Comparison of ENCODE assay signal across 11 mouse cellular contexts in the genomic region with DNA sequence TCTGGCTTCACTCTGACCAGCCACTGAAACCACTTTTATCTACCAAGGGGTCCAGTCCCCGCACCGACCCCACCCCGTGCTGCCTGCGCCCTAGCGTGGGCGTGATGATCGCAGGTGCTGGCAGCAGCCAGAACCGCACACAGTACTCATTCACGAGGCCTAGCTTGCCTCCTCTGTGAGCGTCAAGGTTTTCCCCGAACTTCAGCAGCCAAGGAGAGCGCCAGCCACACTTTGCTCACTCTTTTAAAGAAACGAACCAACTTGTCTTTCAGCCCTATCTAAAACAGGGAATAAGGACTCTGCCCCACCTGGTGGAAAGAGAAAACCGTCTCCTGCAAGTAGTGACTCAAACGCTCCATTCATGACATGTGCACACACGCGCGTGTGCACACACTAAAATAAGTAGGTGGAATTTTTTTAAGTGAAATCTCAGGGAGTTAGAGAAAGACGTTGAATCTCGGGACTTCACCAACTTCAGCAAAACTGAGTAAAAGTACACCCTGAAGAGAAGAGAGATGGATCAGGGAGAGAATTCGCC. TPM values are rescaled to one million over a fixed set of nuclear protein-coding genes. Genes with fewer than 3 reads are reported as not detected.
DNase-seq lines count a peak whose midpoint lies in the region; ATAC-seq lines count a peak whose summit lies in the region.
"Had no signal": no experiment of that assay in that cellular context is flagged by ENCODE, and none has a peak within 500 bp of the region (broad histone marks: within the 10 kb centered on the region; RNA-seq: fewer than 3 reads in every experiment).

No protein-coding gene starts in this region.

- peak overlapping the region in 1 of 2 experiments; percentile 62; a peak in 1 of 4 replicates for H3K4me3 ChIP-seq in heart, embryonic 14.5 days (ENCODE audit: control insufficient read depth in 1 of 2, insufficient read depth in 1 of 2, low read depth in 1 of 2, low read length in 2 of 2)
- 0 out of 2 replicates have a peak overlapping the region, but pooled peaks have one; percentile 48 for H3K4me3 ChIP-seq in midbrain, embryonic 13.5 days (replicated peaks)
- H3K4me3 ChIP-seq in midbrain, embryonic 14.5 days (replicated peaks; ENCODE audit: low read depth, low read length): no peak overlapping the region
- H3K4me3 ChIP-seq in hindbrain, embryonic 14.5 days (replicated peaks; ENCODE audit: low read length): no peak overlapping the region
- no peak overlapping the region for H3K4me3 ChIP-seq in stomach, embryonic 14.5 days (ENCODE audit: low read depth, low read length)

- no peak overlapping the region for H3K27ac ChIP-seq in heart, embryonic 14.5 days (replicated peaks in 1 of 2; ENCODE audit: control insufficient read depth in 1 of 2, insufficient read depth in 1 of 2, low read depth in 2 of 2, low read length in 2 of 2)
- H3K27ac ChIP-seq in midbrain, embryonic 13.5 days: no peak overlapping the region
- no peak overlapping the region for H3K27ac ChIP-seq in midbrain, embryonic 14.5 days (replicated peaks; ENCODE audit: low read depth, low read length)
- H3K27ac ChIP-seq in hindbrain, embryonic 14.5 days: no peak overlapping the region
- H3K27ac ChIP-seq in stomach, embryonic 14.5 days (ENCODE audit: low read length): no peak overlapping the region

- no peaks in the 10 kb centered on the region for H3K9me3 ChIP-seq in heart, embryonic 14.5 days (ENCODE audit: control insufficient read depth, low read length)
- H3K9me3 ChIP-seq in midbrain, embryonic 13.5 days: no peaks in the 10 kb centered on the region
- no peaks in the 10 kb centered on the region for H3K9me3 ChIP-seq in midbrain, embryonic 14.5 days (ENCODE audit: control insufficient read depth, low read length)
- no peaks in the 10 kb centered on the region for H3K9me3 ChIP-seq in hindbrain, embryonic 14.5 days (ENCODE audit: control insufficient read depth, low read length)
- H3K9me3 ChIP-seq in stomach, embryonic 14.5 days (ENCODE audit: control insufficient read depth, low read depth, low read length): no peaks in the 10 kb centered on the region

- no peak overlapping the region for H3K9ac ChIP-seq in heart, embryonic 14.5 days (ENCODE audit: low read length)
- no peak overlapping the region for H3K9ac ChIP-seq in midbrain, embryonic 13.5 days (replicated peaks)
- no peak overlapping the region for H3K9ac ChIP-seq in midbrain, embryonic 14.5 days (replicated peaks; ENCODE audit: low read length)
- H3K9ac ChIP-seq in hindbrain, embryonic 14.5 days: no peak overlapping the region
- no peak overlapping the region for H3K9ac ChIP-seq in stomach, embryonic 14.5 days (replicated peaks; ENCODE audit: low read depth, low read length)

- peaks cover 9 to 10% of the 10 kb centered on the region in 2 experiments; a peak in 3 of 4 replicates for H3K4me1 ChIP-seq in heart, embryonic 14.5 days (ENCODE audit: control insufficient read depth in 2 of 2, insufficient read depth in 2 of 2, low read length in 2 of 2)
- peaks cover 21% of the 10 kb centered on the region for H3K4me1 ChIP-seq in midbrain, embryonic 13.5 days (replicated peaks)
- H3K4me1 ChIP-seq in midbrain, embryonic 14.5 days (ENCODE audit: control insufficient read depth, insufficient read depth, low read length): peaks cover 10% of the 10 kb centered on the region; the same call in 1 of the 2 replicates
- H3K4me1 ChIP-seq in hindbrain, embryonic 14.5 days (replicated peaks; ENCODE audit: control insufficient read depth, insufficient read depth, low read length): peaks cover 7% of the 10 kb centered on the region; the same call in 1 of the 2 replicates
- peaks cover 13% of the 10 kb centered on the region; the same call in 1 of the 2 replicates for H3K4me1 ChIP-seq in stomach, embryonic 14.5 days (ENCODE audit: control insufficient read depth, insufficient read depth, low read length)

- no peak for DNase-seq in heart, adult 9 months (ENCODE audit: low spot score in 2 of 2)
- DNase-seq in midbrain, embryonic 14.5 days: no peak
- DNase-seq in hindbrain, embryonic 14.5 days (ENCODE audit: low spot score): no peak
- no peak for DNase-seq in left cerebral cortex, adult 8-10 months (ENCODE audit: low spot score in 2 of 2)
- DNase-seq in layer of hippocampus, postnatal 14 days (ENCODE audit: low spot score in 2 of 2): no peak
- DNase-seq: cerebellum, adult 18-20 months had no signal

- peak overlapping the region; percentile 93; the same call in 1 of the 2 replicates for H3K4me2 ChIP-seq in heart, embryonic 14.5 days (ENCODE audit: low read length)
- H3K4me2 ChIP-seq in midbrain, embryonic 13.5 days (replicated peaks): no peak overlapping the region
- H3K4me2 ChIP-seq in midbrain, embryonic 14.5 days (ENCODE audit: low read length): no peak overlapping the region
- H3K4me2 ChIP-seq in hindbrain, embryonic 14.5 days (replicated peaks): peak overlapping the region; percentile 74; the same call in 1 of the 2 replicates
- 0 out of 2 replicates have a peak overlapping the region, but pooled peaks have one; percentile 96 for H3K4me2 ChIP-seq in stomach, embryonic 14.5 days (replicated peaks; ENCODE audit: low read depth, low read length)

- 48% methylated on average over 21 of the region's 21 CpGs for WGBS in heart, embryonic 14.5 days
- 32% methylated on average over 21 of the region's 21 CpGs for WGBS in midbrain, embryonic 13.5 days
- 33% methylated on average over 21 of the region's 21 CpGs for WGBS in midbrain, embryonic 14.5 days
- 36% methylated on average over 21 of the region's 21 CpGs for WGBS in hindbrain, embryonic 14.5 days
- 39% methylated on average over 21 of the region's 21 CpGs for WGBS in stomach, embryonic 14.5 days

- H3K27me3 ChIP-seq in heart, embryonic 14.5 days (ENCODE audit: control insufficient read depth, insufficient read depth, low read length): peaks cover 37% of the 10 kb centered on the region
- peaks cover 62% of the 10 kb centered on the region for H3K27me3 ChIP-seq in midbrain, embryonic 13.5 days
- H3K27me3 ChIP-seq in midbrain, embryonic 14.5 days (ENCODE audit: control insufficient read depth, insufficient read depth, low read length): peaks cover 40% of the 10 kb centered on the region
- H3K27me3 ChIP-seq in hindbrain, embryonic 14.5 days (ENCODE audit: control insufficient read depth, insufficient read depth, low read length): peaks cover 44% of the 10 kb centered on the region
- H3K27me3 ChIP-seq in stomach, embryonic 14.5 days (ENCODE audit: control insufficient read depth, insufficient read depth, low read length): 0 out of 2 replicates have a peak, but pooled peaks cover 3% of the 10 kb centered on the region

- H3K36me3 ChIP-seq in heart, embryonic 14.5 days (ENCODE audit: control insufficient read depth, insufficient read depth, low read length): no peaks in the 10 kb centered on the region
- no peaks in the 10 kb centered on the region for H3K36me3 ChIP-seq in midbrain, embryonic 13.5 days
- no peaks in the 10 kb centered on the region for H3K36me3 ChIP-seq in midbrain, embryonic 14.5 days (ENCODE audit: control insufficient read depth, insufficient read depth, low read length)
- H3K36me3 ChIP-seq in hindbrain, embryonic 14.5 days (replicated peaks; ENCODE audit: control insufficient read depth, insufficient read depth): no peaks in the 10 kb centered on the region
- H3K36me3 ChIP-seq in stomach, embryonic 14.5 days (ENCODE audit: control insufficient read depth, insufficient read depth, low read length): no peaks in the 10 kb centered on the region

- no peak for ATAC-seq in heart, embryonic 14.5 days (ENCODE audit: insufficient number of reproducible peaks, insufficient read depth, low FRiP score, low read depth)
- ATAC-seq in midbrain, embryonic 13.5 days: no peak
- no peak for ATAC-seq in midbrain, embryonic 14.5 days (ENCODE audit: low FRiP score, low TSS enrichment)
- ATAC-seq in hindbrain, embryonic 14.5 days (ENCODE audit: low FRiP score): no peak
- ATAC-seq in stomach, embryonic 14.5 days (ENCODE audit: insufficient number of reproducible peaks, insufficient read depth, low FRiP score, low read depth): no peak

RNA-seq across cellular contexts. Expression of gene Fam89a, which starts 0.8 kb away (rescaled TPM):
- polyA plus RNA-seq in heart, embryonic 14.5 days (2014; fragmentation: Nextera tagmentation; extraction: Ambion mirVana): 1.2 and 1.7 TPM in 2 replicates
- polyA plus RNA-seq in midbrain, embryonic 13.5 days (2015; fragmentation: Nextera tagmentation; extraction: Ambion mirVana): 0.40 and 0.43 TPM in 2 replicates
- 0.21 and 0.32 TPM in 2 replicates for polyA plus RNA-seq in midbrain, embryonic 14.5 days (2014; fragmentation: Nextera tagmentation; extraction: Ambion mirVana)
- polyA plus RNA-seq in hindbrain, embryonic 14.5 days (2014; fragmentation: Nextera tagmentation; extraction: Ambion mirVana): 1.0 and 1.2 TPM in 2 replicates
- 6.1 and 6.4 TPM in 2 replicates for polyA plus RNA-seq in stomach, embryonic 14.5 days (2014; fragmentation: Nextera tagmentation; extraction: Ambion mirVana)
- total RNA-seq in left cerebral cortex, adult 8-10 months (2022): 1 to 10 TPM in 2 of 4 experiments, under 1 TPM in 2; 0.28 to 1.6 (median 0.83) TPM
- total RNA-seq in layer of hippocampus, postnatal 14 days (2021): under 1 TPM; 0.67 to 0.97 TPM
- total RNA-seq: hematopoietic stem cell, adult 5-6 weeks had no signal

RNA-seq across cellular contexts. Expression of gene Arv1, which starts 30.5 kb away (rescaled TPM):
- 14.0 and 17.3 TPM in 2 replicates for polyA plus RNA-seq in heart, embryonic 14.5 days (2014; fragmentation: Nextera tagmentation; extraction: Ambion mirVana)
- 32.6 and 33.3 TPM in 2 replicates for polyA plus RNA-seq in midbrain, embryonic 13.5 days (2015; fragmentation: Nextera tagmentation; extraction: Ambion mirVana)
- 36.1 and 39.0 TPM in 2 replicates for polyA plus RNA-seq in midbrain, embryonic 14.5 days (2014; fragmentation: Nextera tagmentation; extraction: Ambion mirVana)
- polyA plus RNA-seq in hindbrain, embryonic 14.5 days (2014; fragmentation: Nextera tagmentation; extraction: Ambion mirVana): 32.0 and 32.7 TPM in 2 replicates
- polyA plus RNA-seq in stomach, embryonic 14.5 days (2014; fragmentation: Nextera tagmentation; extraction: Ambion mirVana): 25.0 and 27.9 TPM in 2 replicates
- 10 to 100 TPM; 11.4 to 13.0 (median 11.6) TPM for total RNA-seq in left cerebral cortex, adult 8-10 months (2022)
- 10 to 100 TPM; 11.3 to 13.3 TPM for total RNA-seq in layer of hippocampus, postnatal 14 days (2021)

RNA-seq across cellular contexts. Expression of gene Ttc13, which starts 30.6 kb away (rescaled TPM):
- 30.5 and 34.1 TPM in 2 replicates for polyA plus RNA-seq in heart, embryonic 14.5 days (2014; fragmentation: Nextera tagmentation; extraction: Ambion mirVana)
- 55.0 and 60.2 TPM in 2 replicates for polyA plus RNA-seq in midbrain, embryonic 13.5 days (2015; fragmentation: Nextera tagmentation; extraction: Ambion mirVana)
- 56.3 and 70.9 TPM in 2 replicates for polyA plus RNA-seq in midbrain, embryonic 14.5 days (2014; fragmentation: Nextera tagmentation; extraction: Ambion mirVana)
- polyA plus RNA-seq in hindbrain, embryonic 14.5 days (2014; fragmentation: Nextera tagmentation; extraction: Ambion mirVana): 71.1 and 74.3 TPM in 2 replicates
- 45.5 and 46.9 TPM in 2 replicates for polyA plus RNA-seq in stomach, embryonic 14.5 days (2014; fragmentation: Nextera tagmentation; extraction: Ambion mirVana)
- total RNA-seq in left cerebral cortex, adult 8-10 months (2022): 10 to 100 TPM; 38.5 to 42.9 (median 39.3) TPM
- total RNA-seq in layer of hippocampus, postnatal 14 days (2021): 10 to 100 TPM; 51.8 to 54.9 TPM

RNA-seq across cellular contexts. Expression of gene Trim67, which starts 40.5 kb away (rescaled TPM):
- polyA plus RNA-seq in heart, embryonic 14.5 days (2014; fragmentation: Nextera tagmentation; extraction: Ambion mirVana): 0.16 and 0.22 TPM in 2 replicates
- polyA plus RNA-seq in midbrain, embryonic 13.5 days (2015; fragmentation: Nextera tagmentation; extraction: Ambion mirVana): 16.8 and 17.6 TPM in 2 replicates
- polyA plus RNA-seq in midbrain, embryonic 14.5 days (2014; fragmentation: Nextera tagmentation; extraction: Ambion mirVana): 31.1 and 31.9 TPM in 2 replicates
- 35.8 and 39.4 TPM in 2 replicates for polyA plus RNA-seq in hindbrain, embryonic 14.5 days (2014; fragmentation: Nextera tagmentation; extraction: Ambion mirVana)
- polyA plus RNA-seq in stomach, embryonic 14.5 days (2014; fragmentation: Nextera tagmentation; extraction: Ambion mirVana): 0.95 and 1.1 TPM in 2 replicates
- 1 to 10 TPM; 2.2 to 2.3 (median 2.2) TPM for total RNA-seq in left cerebral cortex, adult 8-10 months (2022)
- 10 to 100 TPM; 14.9 to 16.5 TPM for total RNA-seq in layer of hippocampus, postnatal 14 days (2021)
- total RNA-seq: hematopoietic stem cell, adult 5-6 weeks had no signal
- polyA plus RNA-seq: thymus, postnatal 0 days had no signal

Comparison
In these comparisons a context has a peak if more than half of its experiments do, and no peak if none do; other contexts are left out.
1. H3K4me2 ChIP-seq: peak in heart, embryonic 14.5 days (single experiment), hindbrain, embryonic 14.5 days (single experiment) and stomach, embryonic 14.5 days (single experiment); none in midbrain, embryonic 13.5 days (single experiment) and midbrain, embryonic 14.5 days (single experiment).